32 mouse cellular contexts compared by ENCODE assay signal in the genomic region with DNA sequence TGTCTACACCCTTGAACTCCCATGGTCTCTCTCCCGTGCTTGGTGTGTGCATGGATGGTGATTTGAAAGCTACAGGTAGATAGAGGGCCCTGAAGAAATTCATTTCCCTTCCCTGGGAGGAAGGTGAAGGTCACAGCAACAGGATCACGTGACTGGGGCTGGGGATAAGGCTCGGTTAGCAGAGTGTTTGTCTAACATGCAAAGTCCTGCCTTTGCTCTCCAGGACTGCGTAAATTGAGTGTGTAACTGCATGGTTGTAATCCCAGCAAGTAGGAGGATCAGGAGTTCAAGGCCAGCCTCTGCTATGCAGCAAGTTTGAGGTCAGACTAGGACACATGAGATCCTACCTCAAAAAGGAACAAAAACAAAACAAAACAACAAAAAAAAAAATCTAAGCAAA. TPM values are rescaled to one million over a fixed set of nuclear protein-coding genes. Genes with fewer than 3 reads are reported as not detected.
DNase-seq lines count a peak whose midpoint lies in the region; ATAC-seq and TF ChIP-seq lines count a peak whose summit lies in the region.
"Had no signal": no experiment of that assay in that cellular context is flagged by ENCODE, and none has a peak within 500 bp of the region (broad histone marks: within the 10 kb centered on the region; RNA-seq: fewer than 3 reads in every experiment).

No protein-coding gene starts in this region.

- TF ChIP-seq CTCF in kidney, adult 2 months (conservative IDR thresholded peaks at IDR 0.05; ENCODE audit: insufficient read depth, insufficient read length, low read depth, low read length), result no peak
- TF ChIP-seq CTCF in liver, embryonic 14.5 days (IDR thresholded peaks at IDR 0.05; ENCODE audit: low read depth), result no peak
- no peak for TF ChIP-seq CTCF in liver, postnatal 0 days (IDR thresholded peaks at IDR 0.05; ENCODE audit: low read depth)
- no peak for TF ChIP-seq CTCF in bone marrow macrophage, adult 2 months (IDR thresholded peaks at IDR 0.05; ENCODE audit: low read depth, low read length)

- WGBS in kidney, adult 2 months, result 47% methylated on average over 4 of the region's 4 CpGs
- 59% methylated on average over 4 of the region's 4 CpGs for WGBS in liver, embryonic 14.5 days (ENCODE audit: insufficient replicate concordance)
- 64% methylated on average over 4 of the region's 4 CpGs for WGBS in liver, postnatal 0 days (ENCODE audit: insufficient replicate concordance)

- 0 out of 2 replicates have a peak, but pooled peaks have one; percentile 18 for ATAC-seq in liver, embryonic 14.5 days (ENCODE audit: insufficient read depth)
- ATAC-seq in liver, postnatal 0 days, result no peak
- ATAC-seq: activated CD4-positive, CD25-positive, alpha-beta regulatory T cell, adult 4 months; forebrain, embryonic 16.5 days; hindbrain, postnatal 0 days had no signal

- peak; percentile 21 for DNase-seq in kidney, adult 2 months
- DNase-seq in kidney, postnatal 14 days, result no peak
- no peak for DNase-seq in liver, embryonic 14.5 days (ENCODE audit: low read depth in 3 of 3, low spot score in 3 of 3)
- DNase-seq in liver, postnatal 0 days, result no peak
- DNase-seq in Muller cell, postnatal 12 days (ENCODE audit: inconsistent ontology term), result no peak
- no peak for DNase-seq in adrenal gland, postnatal 10 days
- DNase-seq: adrenal gland, adult 8-10 months; adrenal gland, postnatal 36 days; B cell, adult 2 months; cerebellum, adult 11 months; cerebellum, adult 2 months; cerebellum, adult 9-11 months; cerebellum, postnatal 25 days; embryo, embryonic 11 days; gastrocnemius, postnatal 10 days; gastrocnemius, postnatal 36 days; heart, adult 2 months; heart, postnatal 14 days; heart, postnatal 4 days had no signal

- TF ChIP-seq POLR2A in kidney, adult 2 months (IDR thresholded peaks at IDR 0.05; ENCODE audit: low read depth, low read length), result no peak
- no peak for TF ChIP-seq POLR2A in bone marrow macrophage, adult 2 months (IDR thresholded peaks at IDR 0.05; ENCODE audit: borderline replicate concordance, low read depth, low read length)

- TF ChIP-seq EP300 in liver, embryonic 14.5 days (IDR thresholded peaks at IDR 0.05; ENCODE audit: low read depth), result no peak
- no peak for TF ChIP-seq EP300 in liver, postnatal 0 days (IDR thresholded peaks at IDR 0.05; ENCODE audit: low read depth)

- H3K36me3 ChIP-seq in kidney, adult 2 months (ENCODE audit: control insufficient read depth, insufficient read depth, low read length), result no peaks in the 10 kb centered on the region
- H3K36me3 ChIP-seq in liver, embryonic 14.5 days (replicated peaks; ENCODE audit: control insufficient read depth, insufficient read depth, low read depth), result no peaks in the 10 kb centered on the region
- H3K36me3 ChIP-seq in liver, postnatal 0 days (replicated peaks; ENCODE audit: insufficient read depth, low read length), result no peaks in the 10 kb centered on the region
- H3K36me3 ChIP-seq: embryonic facial prominence, embryonic 13.5 days; forebrain, embryonic 12.5 days; G1E; heart, embryonic 10.5 days; heart, embryonic 13.5 days had no signal

- H3K27ac ChIP-seq in kidney, adult 2 months (ENCODE audit: insufficient read depth, low read depth, low read length), result peak overlapping the region; percentile 100
- no peak overlapping the region for H3K27ac ChIP-seq in liver, embryonic 14.5 days
- no peak overlapping the region for H3K27ac ChIP-seq in liver, postnatal 0 days (ENCODE audit: low read depth)
- peak overlapping the region; percentile 89 for H3K27ac ChIP-seq in bone marrow macrophage, adult 2 months (ENCODE audit: insufficient read depth, low read depth, low read length)
- H3K27ac ChIP-seq: embryonic facial prominence, embryonic 10.5 days; embryonic facial prominence, embryonic 13.5 days; forebrain, embryonic 12.5 days; heart, embryonic 10.5 days; heart, embryonic 13.5 days; hindbrain, embryonic 14.5 days; hindbrain, postnatal 0 days had no signal

- H3K4me1 ChIP-seq in kidney, adult 2 months (ENCODE audit: control insufficient read depth, insufficient read depth, low read length), result peaks cover 53% of the 10 kb centered on the region
- peaks cover 0 to 13% of the 10 kb centered on the region in 2 experiments; a peak in 2 of 4 replicates for H3K4me1 ChIP-seq in liver, embryonic 14.5 days (replicated peaks; ENCODE audit: control insufficient read depth in 2 of 2, insufficient read depth in 2 of 2, low read length in 1 of 2)
- peaks cover 36% of the 10 kb centered on the region for H3K4me1 ChIP-seq in liver, postnatal 0 days (ENCODE audit: insufficient read depth)
- H3K4me1 ChIP-seq in bone marrow macrophage, adult 2 months (ENCODE audit: control insufficient read depth, insufficient read depth, low read length), result peaks cover 72% of the 10 kb centered on the region

- H3K9me3 ChIP-seq in liver, embryonic 14.5 days (ENCODE audit: control insufficient read depth, low read length), result no peaks in the 10 kb centered on the region
- no peaks in the 10 kb centered on the region for H3K9me3 ChIP-seq in liver, postnatal 0 days (ENCODE audit: low read length)
- H3K9me3 ChIP-seq: embryonic facial prominence, embryonic 10.5 days; embryonic facial prominence, embryonic 13.5 days; forebrain, embryonic 12.5 days; G1E; heart, embryonic 10.5 days; heart, embryonic 13.5 days had no signal

- H3K9ac ChIP-seq in liver, embryonic 14.5 days (replicated peaks), result no peak overlapping the region
- no peak overlapping the region for H3K9ac ChIP-seq in liver, postnatal 0 days (replicated peaks)
- H3K9ac ChIP-seq: embryonic facial prominence, embryonic 13.5 days; forebrain, embryonic 12.5 days; heart, embryonic 13.5 days; hindbrain, embryonic 14.5 days had no signal

- H3K4me3 ChIP-seq in kidney, adult 2 months (ENCODE audit: insufficient read depth, low read depth, low read length), result no peak overlapping the region
- H3K4me3 ChIP-seq in liver, embryonic 14.5 days (ENCODE audit: insufficient read depth in 1 of 2, low read depth in 2 of 2, low read length in 2 of 2), result no peak overlapping the region
- H3K4me3 ChIP-seq in liver, postnatal 0 days (ENCODE audit: low read depth, low read length), result no peak overlapping the region
- H3K4me3 ChIP-seq in bone marrow macrophage, adult 2 months (ENCODE audit: insufficient read depth, low read length), result no peak overlapping the region
- H3K4me3 ChIP-seq: embryonic facial prominence, embryonic 10.5 days; embryonic facial prominence, embryonic 13.5 days; erythroblast, embryonic 14.5 days; forebrain, embryonic 12.5 days; heart, adult 2 months; heart, embryonic 10.5 days; heart, embryonic 13.5 days had no signal

- H3K4me2 ChIP-seq in liver, embryonic 14.5 days (ENCODE audit: low read depth), result no peak overlapping the region
- no peak overlapping the region for H3K4me2 ChIP-seq in liver, postnatal 0 days (ENCODE audit: low read depth, low read length)
- H3K4me2 ChIP-seq: embryonic facial prominence, embryonic 13.5 days; forebrain, embryonic 12.5 days; heart, embryonic 13.5 days; hindbrain, embryonic 14.5 days had no signal

- H3K27me3 ChIP-seq in kidney, adult 2 months (replicated peaks; ENCODE audit: control insufficient read depth, insufficient read depth, low read length), result no peaks in the 10 kb centered on the region
- H3K27me3 ChIP-seq in liver, embryonic 14.5 days (ENCODE audit: control insufficient read depth, insufficient read depth, low read length), result no peaks in the 10 kb centered on the region
- H3K27me3 ChIP-seq in liver, postnatal 0 days (ENCODE audit: insufficient read depth, low read length), result no peaks in the 10 kb centered on the region
- H3K27me3 ChIP-seq: CH12.LX; embryonic facial prominence, embryonic 13.5 days; forebrain, embryonic 12.5 days; heart, embryonic 13.5 days had no signal

RNA-seq across cellular contexts. Expression of a gene that starts 32.7 kb away (rescaled TPM):
- 16.2 and 18.5 TPM in 2 replicates for polyA plus RNA-seq in kidney, adult 2 months (2012; rRNA removed)
- 1.9 and 2.1 TPM in 2 replicates for polyA plus RNA-seq in liver, embryonic 14.5 days (2012; rRNA removed)
- polyA plus RNA-seq in liver, embryonic 14.5 days (2014; fragmentation: Nextera tagmentation; extraction: Ambion mirVana), result 2.9 and 3.2 TPM in 2 replicates
- polyA plus RNA-seq in liver, postnatal 0 days (2015; fragmentation: Nextera tagmentation; extraction: Ambion mirVana), result 3.8 and 4.6 TPM in 2 replicates
- polyA plus RNA-seq in bone marrow macrophage, adult 2 months (2012; ENCODE audit: insufficient read depth, insufficient read length, missing spikeins), result 33.5 and 35.9 TPM in 2 replicates
- 10 to 100 TPM; 11.6 to 13.8 TPM for total RNA-seq in adrenal gland, postnatal 10 days (2021)
- polyA plus RNA-seq: erythroblast, embryonic 14.5 days had no signal

Comparison
In these comparisons a context has a peak if more than half of its experiments do, and no peak if none do; other contexts are left out.
1. H3K27ac ChIP-seq: peak in kidney, adult 2 months (single experiment) and bone marrow macrophage, adult 2 months (single experiment); none in liver, embryonic 14.5 days (single experiment) and liver, postnatal 0 days (single experiment).